ENCODE assay signal across 21 mouse cellular contexts in genomic region chr7:117445471-117445870, GRCm38 (mm10).
DNase-seq lines count a peak whose midpoint lies in the region; ATAC-seq and TF ChIP-seq lines count a peak whose summit lies in the region.
"Had no signal": no experiment of that assay in that cellular context is flagged by ENCODE, and none has a peak within 500 bp of the region (broad histone marks: within the 10 kb centered on the region; RNA-seq: fewer than 3 reads in every experiment).

No protein-coding gene starts in this region.

- no peak for TF ChIP-seq POLR2A in lung, adult 2 months (IDR thresholded peaks at IDR 0.05; ENCODE audit: borderline replicate concordance, extremely low read depth, low read depth, low read length)
- TF ChIP-seq POLR2A in thymus, adult 2 months (IDR thresholded peaks at IDR 0.05; ENCODE audit: control insufficient read depth, extremely low read depth, insufficient read depth, low read length, poor library complexity): no peak

- intact Hi-C loops in heart, postnatal 36 days (cut with DNase I): no loop called here

- no peaks in the 10 kb centered on the region for H3K9me3 ChIP-seq in heart, embryonic 10.5 days
- no peaks in the 10 kb centered on the region for H3K9me3 ChIP-seq in lung, postnatal 0 days (ENCODE audit: low read length)
- H3K9me3 ChIP-seq: hindbrain, embryonic 15.5 days; midbrain, embryonic 10.5 days had no signal

- no peaks in the 10 kb centered on the region for H3K36me3 ChIP-seq in heart, embryonic 10.5 days
- H3K36me3 ChIP-seq in lung, postnatal 0 days (ENCODE audit: insufficient read depth, low read length): no peaks in the 10 kb centered on the region
- no peaks in the 10 kb centered on the region for H3K36me3 ChIP-seq in thymus, adult 2 months (ENCODE audit: control insufficient read depth, insufficient read depth, low read length)
- H3K36me3 ChIP-seq: hindbrain, embryonic 15.5 days had no signal

- peak; percentile 28; the same call in 1 of the 2 replicates for ATAC-seq in lung, postnatal 0 days
- ATAC-seq in CD4-positive, CD25-positive, alpha-beta regulatory T cell, adult 4 months: peak; percentile 84
- ATAC-seq: Patski had no signal

- peaks cover 34% of the 10 kb centered on the region for H3K4me1 ChIP-seq in heart, embryonic 10.5 days
- H3K4me1 ChIP-seq in lung, postnatal 0 days (ENCODE audit: insufficient read depth, low read depth, low read length): peaks cover 3% of the 10 kb centered on the region; the same call in 1 of the 2 replicates
- H3K4me1 ChIP-seq in lung, adult 2 months (ENCODE audit: control insufficient read depth, insufficient read depth, low read length): no peaks in the 10 kb centered on the region
- H3K4me1 ChIP-seq in thymus, adult 2 months (replicated peaks; ENCODE audit: control insufficient read depth, insufficient read depth, low read length): peaks cover 4% of the 10 kb centered on the region; the same call in 1 of the 2 replicates
- H3K4me1 ChIP-seq: hindbrain, embryonic 15.5 days had no signal

- no peak overlapping the region for H3K4me2 ChIP-seq in lung, postnatal 0 days (replicated peaks; ENCODE audit: low read depth, low read length)
- H3K4me2 ChIP-seq: hindbrain, embryonic 15.5 days had no signal

- no peak for DNase-seq in heart, embryonic 10.5 days (ENCODE audit: low spot score)
- no peak for DNase-seq in heart, postnatal 36 days
- peak; percentile 34 for DNase-seq in lung, postnatal 0 days (ENCODE audit: low spot score)
- DNase-seq in lung, adult 2 months: no peak
- peak; percentile 47 for DNase-seq in naive thymus-derived CD4-positive, alpha-beta T cell, adult 2 months (ENCODE audit: low read depth)
- no peak for DNase-seq in thymus, adult 2 months
- DNase-seq: adrenal gland, postnatal 25 days; cerebellum, adult 18-20 months; cerebellum, postnatal 36 days; gastrocnemius, postnatal 10 days; heart, adult 2 months; kidney, adult 11 months; lung, postnatal 14 days; thymus, postnatal 14 days had no signal

- 21% methylated on average over 3 of the region's 3 CpGs for whole genome bisulfite sequencing in heart, embryonic 10.5 days
- 30% methylated on average over 3 of the region's 3 CpGs for WGBS in lung, postnatal 0 days
- WGBS in lung, adult 2 months: 54% methylated on average over 3 of the region's 3 CpGs
- WGBS in thymus, adult 2 months: 56% methylated on average over 3 of the region's 3 CpGs

- no peak for TF ChIP-seq CTCF in lung, postnatal 0 days (IDR thresholded peaks at IDR 0.05)
- no peak for TF ChIP-seq CTCF in lung, adult 2 months (IDR thresholded peaks at IDR 0.05; ENCODE audit: insufficient read depth, low read length)
- no peak for TF ChIP-seq CTCF in thymus, adult 2 months (IDR thresholded peaks at IDR 0.05; ENCODE audit: borderline replicate concordance, control insufficient read depth, extremely low read depth, insufficient read depth, low read length, poor library complexity)

- H3K27me3 ChIP-seq in heart, embryonic 10.5 days (ENCODE audit: insufficient read depth, poor library complexity, severe bottlenecking): no peaks in the 10 kb centered on the region
- no peaks in the 10 kb centered on the region for H3K27me3 ChIP-seq in lung, postnatal 0 days (replicated peaks; ENCODE audit: insufficient read depth, low read length)
- H3K27me3 ChIP-seq in thymus, adult 2 months (ENCODE audit: control insufficient read depth, insufficient read depth, low read length): no peaks in the 10 kb centered on the region
- H3K27me3 ChIP-seq: hindbrain, embryonic 15.5 days; Patski had no signal

- no peak for TF ChIP-seq EP300 in lung, postnatal 0 days (IDR thresholded peaks at IDR 0.05)

- peak overlapping the region; percentile 64 for H3K27ac ChIP-seq in heart, embryonic 10.5 days
- H3K27ac ChIP-seq in lung, postnatal 0 days (ENCODE audit: low read length): no peak overlapping the region
- no peak overlapping the region for H3K27ac ChIP-seq in thymus, adult 2 months (ENCODE audit: control insufficient read depth, insufficient read depth, low read length)
- H3K27ac ChIP-seq: heart, adult 2 months; hindbrain, embryonic 15.5 days; kidney, postnatal 0 days; liver, embryonic 14.5 days; midbrain, embryonic 10.5 days; stomach, postnatal 0 days had no signal

- H3K9ac ChIP-seq in lung, postnatal 0 days (replicated peaks; ENCODE audit: low read depth): no peak overlapping the region
- H3K9ac ChIP-seq: hindbrain, embryonic 15.5 days; liver, embryonic 14.5 days had no signal

- H3K4me3 ChIP-seq in heart, embryonic 10.5 days: no peak overlapping the region
- H3K4me3 ChIP-seq in lung, postnatal 0 days (ENCODE audit: low read depth, low read length): no peak overlapping the region
- H3K4me3 ChIP-seq in lung, adult 2 months (replicated peaks; ENCODE audit: extremely low read depth, low read depth, low read length): no peak overlapping the region
- H3K4me3 ChIP-seq in thymus, adult 2 months (ENCODE audit: control insufficient read depth, insufficient read depth, low read length): no peak overlapping the region
- H3K4me3 ChIP-seq: heart, adult 2 months; hindbrain, embryonic 15.5 days; midbrain, embryonic 10.5 days had no signal

Comparison
In these comparisons a context has a peak if more than half of its experiments do, and no peak if none do; other contexts are left out.
1. DNase-seq: peak in lung, postnatal 0 days (single experiment) and naive thymus-derived CD4-positive, alpha-beta T cell, adult 2 months (single experiment); none in heart, embryonic 10.5 days (single experiment), heart, postnatal 36 days (0 of 2), lung, adult 2 months (single experiment) and thymus, adult 2 months (single experiment).